Mouse (Mus musculus) kidney, adult 2 months (tissue): Measurements from ENCODE around the gene Cops2.

Source experiments
- CTCF ChIP-seq: fragments of 200-500 bp; conservative IDR thresholded peaks from 2 replicates; pipeline ENCODE4 v1.5.1; 2011; ENCODE audit warnings: low read depth, mild to moderate bottlenecking, control low read depth, low read length, moderate library complexity, mixed read lengths; ENCODE audit not compliant: insufficient read depth, insufficient read length
- POLR2A ChIP-seq: fragments of 200-500 bp; IDR thresholded peaks from one replicate; pipeline ENCODE4 v1.6.1; 2011; ENCODE audit warnings: low read depth, low read length, control low read depth

- TF ChIP-seq POLR2A (no peak), CTCF (no peak)
Observed at GRCm38 (mm10) chr2:125781978-125782718, 76.8 kb downstream of the Cops2 start.
